Mouse (Mus musculus) neural tube, embryonic 11.5 days (tissue): ENCODE measurements at regions not wholly inside any gene's neighbourhood (a gene's known extent, or its start where the extent isn't known, plus 50 kb on each side); places are given as distances from the start of the nearest gene placed in this dataset.
A peak's percentile ranks its signal among the peaks of the same experiment; 100 is the strongest.
"Not testable (repeated sequence)": the region's sequence is repeated elsewhere in the genome, so short reads cannot be mapped to it uniquely, and the experiment has no call there.

Experiments
- ATAC-seq: fragments of 200-750 bp; cut with Nextera tagmentation; 2 replicates; pipeline ENCODE4 v1.8.0; 2017; ENCODE audit warnings: moderate number of reproducible peaks, mild to moderate bottlenecking, moderate TSS enrichment, moderate library complexity; ENCODE audit not compliant: insufficient read depth, low FRiP score, low TSS enrichment
- DNase-seq: peaks from one replicate; pipeline ENCODE4 v3.0.0-alpha.2; 2015; ENCODE audit warnings: low spot score
- H3K27ac ChIP-seq: fragments of 300-500 bp; sonication (generic); 2 replicates; pipeline ENCODE4 v1.5.1; 2014; ENCODE audit warnings: low read depth, mild to moderate bottlenecking, low read length
- H3K27me3 ChIP-seq: fragments of 300-500 bp; sonication (generic); 2 replicates; pipeline ENCODE4 v1.6.1; 2014; ENCODE audit warnings: mild to moderate bottlenecking, low read length, mixed read lengths; ENCODE audit not compliant: control insufficient read depth, insufficient read depth
- H3K36me3 ChIP-seq: fragments of 300-500 bp; sonication (generic); 2 replicates; pipeline ENCODE4 v1.6.1; 2014; ENCODE audit warnings: mild to moderate bottlenecking, low read length, moderate library complexity, mixed read lengths; ENCODE audit not compliant: control insufficient read depth, insufficient read depth
- H3K4me1 ChIP-seq: fragments of 300-500 bp; sonication (generic); 2 replicates; pipeline ENCODE4 v1.6.1; 2014; ENCODE audit warnings: low read length, mixed read lengths; ENCODE audit not compliant: control insufficient read depth, insufficient read depth
- H3K4me2 ChIP-seq: fragments of 300-500 bp; sonication (generic); 2 replicates; pipeline ENCODE4 v1.6.1; 2014; ENCODE audit warnings: low read depth, mild to moderate bottlenecking, moderate library complexity
- H3K4me3 ChIP-seq: fragments of 300-500 bp; sonication (generic); 2 replicates; pipeline ENCODE4 v1.5.1; 2014; ENCODE audit warnings: low read depth, low read length
- H3K9ac ChIP-seq: fragments of 300-500 bp; sonication (generic); 2 replicates; pipeline ENCODE4 v1.6.1; 2014; ENCODE audit warnings: mild to moderate bottlenecking, low read length
- H3K9me3 ChIP-seq: fragments of 300-500 bp; sonication (generic); 2 replicates; pipeline ENCODE4 v1.6.1; 2016; ENCODE audit warnings: low read length; ENCODE audit not compliant: control insufficient read depth
- WGBS: fragments of 180-500 bp; shearing (Covaris S2); extraction: QIAGEN DNeasy Blood & Tissue Kit; methylation state at CpG from one replicate; pipeline ENCODE4 v1.1.7; 2014; 5-methylcytosine and 5-hydroxymethylcytosine counted together

DNA sequence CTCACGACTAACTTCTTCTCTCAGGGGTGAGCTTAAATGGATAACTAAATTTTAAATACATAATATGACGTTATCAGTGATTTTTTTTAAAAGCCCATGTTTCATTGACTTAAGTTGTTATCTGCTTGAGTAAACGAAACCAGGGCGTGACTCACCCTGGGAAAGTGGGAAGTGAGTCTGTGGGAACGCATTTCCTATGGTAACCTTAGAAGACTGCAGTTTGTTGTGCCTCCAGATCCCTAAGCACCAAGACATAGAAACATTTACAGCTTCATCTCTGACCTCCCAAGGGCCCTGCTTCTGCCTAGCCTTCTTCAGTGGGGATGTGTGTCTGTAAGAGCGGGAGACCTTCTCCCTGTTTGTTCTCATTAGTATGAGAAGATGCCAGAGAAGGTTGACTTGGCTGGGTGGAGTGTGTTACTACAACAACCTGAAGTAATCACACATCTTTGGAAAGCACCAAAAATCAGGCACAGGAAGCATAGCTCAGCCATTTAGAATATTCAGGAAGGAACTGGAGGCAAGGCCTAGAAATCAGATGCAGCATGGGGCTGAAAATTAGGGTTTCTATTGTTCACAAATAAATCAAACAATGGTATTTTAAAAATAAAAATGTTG is 207.1 kb upstream of the Zpld1 start:
- WGBS = 83% methylated on average over 6 of the region's 6 CpGs
- H3K9ac ChIP-seq = no peak overlapping the region
- no peak overlapping the region for H3K27ac ChIP-seq
- H3K36me3 ChIP-seq = no peaks in the 10 kb centered on the region
- DNase-seq (no peak), ATAC-seq (no peak)
- no peaks in the 10 kb centered on the region for H3K27me3 ChIP-seq
- H3K4me1 ChIP-seq = no peaks in the 10 kb centered on the region
- no peak overlapping the region for H3K4me3 ChIP-seq
- H3K9me3 ChIP-seq = no peaks in the 10 kb centered on the region
- no peak overlapping the region for H3K4me2 ChIP-seq

DNA sequence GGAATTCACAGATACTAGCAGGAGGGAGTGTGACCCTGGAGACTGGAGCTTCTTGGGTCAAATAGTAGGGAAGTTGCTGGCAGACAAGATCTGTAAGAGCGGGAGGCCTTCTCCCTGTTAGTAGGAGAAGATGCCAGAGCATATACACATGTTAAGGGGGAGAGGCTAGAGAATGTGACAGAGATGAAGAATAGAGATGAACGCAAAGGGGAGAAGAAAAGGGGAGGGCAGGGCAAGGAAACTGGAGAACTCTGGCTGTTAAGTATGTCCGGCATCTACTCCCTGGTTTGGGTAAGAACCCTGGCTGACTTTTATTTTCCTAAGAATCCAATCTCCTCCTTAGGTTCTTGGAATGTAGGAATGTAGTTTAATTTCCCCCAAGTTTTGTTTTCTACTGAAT is 206.5 kb upstream of the Zpld1 start:
- H3K4me2 ChIP-seq = no peak overlapping the region
- H3K27me3 ChIP-seq = no peaks in the 10 kb centered on the region
- no peak overlapping the region for H3K27ac ChIP-seq
- H3K36me3 ChIP-seq = no peaks in the 10 kb centered on the region
- no peak for DNase-seq
- H3K4me1 ChIP-seq = no peaks in the 10 kb centered on the region
- WGBS = 88% methylated on average over 3 of the region's 3 CpGs
- no peak overlapping the region for H3K9ac ChIP-seq
- no peaks in the 10 kb centered on the region for H3K9me3 ChIP-seq
- H3K4me3 ChIP-seq = no peak overlapping the region
- ATAC-seq = no peak

DNA sequence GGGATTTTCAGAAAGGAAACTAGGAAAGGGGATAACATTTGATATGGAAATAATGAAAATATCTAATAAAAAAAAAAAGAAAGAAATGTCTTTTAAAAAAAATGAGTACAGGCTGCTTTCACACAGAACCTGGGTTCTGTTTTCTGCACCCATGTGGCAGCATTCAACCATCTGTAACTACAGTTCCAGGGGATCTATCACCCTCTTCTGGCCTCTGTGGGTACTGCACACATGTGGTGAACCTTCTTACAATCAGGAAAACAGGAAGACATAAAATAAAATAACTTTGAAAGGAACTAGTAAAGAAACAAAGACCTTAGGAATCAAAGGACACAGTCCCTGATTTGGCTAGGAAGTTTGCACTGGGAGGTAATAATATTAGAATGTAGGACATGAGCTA is 205.5 kb upstream of the Zpld1 start:
- Histone ChIP-seq H3K9me3 (no peaks in the 10 kb centered on the region), H3K36me3 (no peaks in the 10 kb centered on the region), H3K4me2 (no peak overlapping the region), H3K27ac (no peak overlapping the region), H3K27me3 (no peaks in the 10 kb centered on the region), H3K9ac (no peak overlapping the region), H3K4me1 (no peaks in the 10 kb centered on the region), H3K4me3 (no peak overlapping the region)
- ATAC-seq (no peak), DNase-seq (no peak)

DNA sequence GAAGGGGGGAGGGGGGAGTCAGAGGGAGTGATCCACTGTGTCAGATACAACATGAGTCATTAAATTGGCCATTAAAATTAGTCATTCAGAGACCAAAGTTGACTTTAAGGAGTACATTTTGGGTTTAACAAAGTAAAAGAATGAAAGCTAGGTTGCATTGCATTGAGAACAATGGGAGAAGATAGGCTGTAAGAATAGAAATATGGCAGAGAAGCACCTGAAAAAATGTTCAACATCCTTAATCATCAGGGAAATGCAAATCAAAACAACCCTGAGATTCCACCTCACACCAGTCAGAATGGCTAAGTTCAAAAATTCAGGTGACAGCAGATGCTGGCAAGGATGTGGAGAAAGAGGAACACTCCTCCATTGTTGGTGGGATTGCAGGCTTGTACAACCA is 202.0 kb upstream of the Zpld1 start:
- DNase-seq, ATAC-seq, H3K36me3 ChIP-seq, H3K9me3 ChIP-seq, H3K4me1 ChIP-seq, H3K27me3 ChIP-seq, H3K4me3 ChIP-seq, H3K9ac ChIP-seq, H3K27ac ChIP-seq, H3K4me2 ChIP-seq: not testable (repeated sequence)

DNA sequence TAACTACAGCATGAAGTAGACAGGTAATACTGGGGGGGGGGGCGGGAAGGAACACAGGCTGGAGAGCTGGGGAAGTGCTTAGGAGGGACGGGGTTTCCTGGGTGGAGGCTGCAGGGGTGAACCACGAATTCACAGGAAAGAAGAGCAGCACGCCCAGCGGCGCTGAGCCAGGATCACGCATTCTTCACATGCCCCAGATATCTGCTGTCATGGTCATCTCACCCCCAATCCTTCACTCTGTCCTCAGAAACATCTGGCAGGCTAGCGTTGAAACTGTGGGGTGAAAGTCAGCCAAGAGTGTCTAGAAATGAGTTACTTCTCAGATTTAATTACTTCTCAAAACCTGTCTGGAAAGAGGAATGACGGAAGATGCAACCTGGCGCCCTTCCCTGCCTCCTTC is 197.3 kb upstream of the Zpld1 start:
- DNase-seq (no peak), ATAC-seq (no peak)
- H3K4me3 ChIP-seq = no peak overlapping the region
- H3K9ac ChIP-seq = no peak overlapping the region
- 83% methylated on average over 10 of the region's 10 CpGs for WGBS
- no peaks in the 10 kb centered on the region for H3K36me3 ChIP-seq
- no peak overlapping the region for H3K4me2 ChIP-seq
- H3K9me3 ChIP-seq = no peaks in the 10 kb centered on the region
- no peak overlapping the region for H3K27ac ChIP-seq
- no peaks in the 10 kb centered on the region for H3K4me1 ChIP-seq
- H3K27me3 ChIP-seq = no peaks in the 10 kb centered on the region

DNA sequence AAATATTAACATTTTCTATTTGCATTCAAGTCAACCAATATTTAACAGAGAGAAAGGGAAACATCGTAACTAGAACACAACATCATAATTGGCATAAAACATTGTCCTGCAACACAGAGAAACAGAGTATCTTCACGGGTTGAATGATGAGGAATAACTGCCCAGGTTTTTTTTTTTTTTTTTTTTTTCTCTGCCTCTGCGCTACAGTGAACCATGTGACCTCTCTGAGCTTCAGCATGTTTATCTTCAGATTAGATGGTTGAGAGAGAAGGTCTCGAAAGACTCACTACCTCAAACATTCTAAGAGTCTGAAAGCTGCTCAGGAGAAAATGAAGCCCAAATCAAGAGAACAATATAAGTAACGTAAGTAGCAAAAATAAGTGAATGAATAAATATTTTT is 196.4 kb upstream of the Zpld1 start:
- DNase-seq = no peak
- H3K4me1 ChIP-seq = no peaks in the 10 kb centered on the region
- no peak overlapping the region for H3K4me3 ChIP-seq
- no peaks in the 10 kb centered on the region for H3K27me3 ChIP-seq
- WGBS = 90% methylated on average over 5 of the region's 5 CpGs
- H3K27ac ChIP-seq = no peak overlapping the region
- H3K9ac ChIP-seq = no peak overlapping the region
- no peaks in the 10 kb centered on the region for H3K9me3 ChIP-seq
- no peak for ATAC-seq
- no peak overlapping the region for H3K4me2 ChIP-seq
- H3K36me3 ChIP-seq = no peaks in the 10 kb centered on the region

DNA sequence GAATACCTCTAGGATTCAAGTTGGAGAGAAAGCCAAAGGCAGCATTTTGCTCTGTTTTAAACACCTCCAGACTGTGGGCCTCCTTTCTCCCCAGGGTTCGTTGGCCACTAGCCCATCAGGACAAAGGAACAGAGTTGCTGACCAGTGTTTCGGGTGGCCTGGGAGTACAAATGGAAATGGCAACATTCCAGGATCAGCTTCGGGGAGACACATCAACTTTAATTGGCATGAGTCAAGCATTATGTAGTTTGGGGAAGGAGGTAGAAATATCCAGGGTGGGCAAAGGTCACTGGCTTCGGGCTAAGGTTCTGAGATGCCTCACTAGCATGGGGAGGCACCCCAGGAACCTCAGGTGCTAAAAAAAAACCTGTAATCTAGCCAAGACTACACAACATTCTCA is 194.3 kb upstream of the Zpld1 start:
- no peak for ATAC-seq

DNA sequence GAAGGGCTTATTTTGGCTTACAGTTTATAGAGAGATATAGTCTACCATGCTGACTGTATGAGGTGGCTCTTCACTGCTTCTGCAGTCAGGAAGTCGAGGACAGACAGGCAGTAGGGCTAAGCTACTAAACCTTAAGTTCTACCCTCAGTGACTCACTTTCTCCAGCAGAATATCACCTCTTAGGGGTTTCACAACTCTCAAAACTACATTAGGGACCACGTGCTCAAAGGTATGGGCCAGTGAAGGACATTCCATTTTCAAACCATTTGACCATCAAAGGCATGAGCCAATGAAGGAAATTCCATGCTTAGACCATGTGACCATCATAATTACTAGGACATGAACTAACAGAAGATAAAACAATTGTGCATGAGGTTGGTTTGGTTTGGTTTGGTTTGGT is 186.6 kb upstream of the Zpld1 start:
- no peak for ATAC-seq

More for the DNA sequence above, 194.3 kb upstream of the Zpld1 start:
- H3K4me3 ChIP-seq = no peak overlapping the region
- no peaks in the 10 kb centered on the region for H3K4me1 ChIP-seq
- no peak overlapping the region for H3K9ac ChIP-seq
- no peak overlapping the region for H3K27ac ChIP-seq
- H3K4me2 ChIP-seq = no peak overlapping the region
- no peaks in the 10 kb centered on the region for H3K27me3 ChIP-seq
- DNase-seq = no peak
- H3K36me3 ChIP-seq = no peaks in the 10 kb centered on the region
- no peaks in the 10 kb centered on the region for H3K9me3 ChIP-seq
- 88% methylated on average over 4 of the region's 4 CpGs for WGBS

DNA sequence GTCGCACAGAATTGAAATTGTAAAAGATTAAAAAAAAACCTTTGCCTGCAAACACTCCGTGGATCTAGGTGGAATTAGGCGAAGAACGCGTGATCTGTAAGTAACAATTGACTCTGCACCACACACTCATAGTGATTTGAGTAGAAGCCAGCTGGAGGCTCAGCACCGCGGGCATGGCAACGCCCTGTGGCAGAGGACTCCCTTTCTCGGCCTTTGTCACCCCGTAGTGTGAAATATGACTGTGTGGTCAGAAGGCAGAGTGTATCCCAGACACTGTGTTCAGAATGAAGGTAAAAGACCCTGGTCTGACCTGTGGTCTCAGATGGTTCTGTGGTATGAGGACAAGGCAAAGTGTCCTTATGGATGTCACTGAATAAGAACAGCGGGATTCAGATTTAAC is 183.0 kb upstream of the Zpld1 start:
- H3K27ac ChIP-seq = no peak overlapping the region
- H3K4me2 ChIP-seq = no peak overlapping the region
- H3K27me3 ChIP-seq = no peaks in the 10 kb centered on the region
- ATAC-seq = peak; percentile 59
- H3K36me3 ChIP-seq = no peaks in the 10 kb centered on the region
- no peak for DNase-seq
- WGBS = 72% methylated on average over 11 of the region's 11 CpGs
- no peak overlapping the region for H3K4me3 ChIP-seq
- H3K9me3 ChIP-seq = no peaks in the 10 kb centered on the region
- H3K4me1 ChIP-seq = no peaks in the 10 kb centered on the region
- H3K9ac ChIP-seq = no peak overlapping the region

More for the DNA sequence above, 186.6 kb upstream of the Zpld1 start:
- no peaks in the 10 kb centered on the region for H3K36me3 ChIP-seq
- 86% methylated on average over 2 of the region's 2 CpGs for WGBS
- no peaks in the 10 kb centered on the region for H3K9me3 ChIP-seq
- no peak overlapping the region for H3K4me2 ChIP-seq
- no peaks in the 10 kb centered on the region for H3K4me1 ChIP-seq
- H3K27ac ChIP-seq = no peak overlapping the region
- DNase-seq = no peak
- H3K4me3 ChIP-seq = no peak overlapping the region
- no peak overlapping the region for H3K9ac ChIP-seq
- no peaks in the 10 kb centered on the region for H3K27me3 ChIP-seq
